Mouse (Mus musculus) erythroblast, embryonic 14.5 days (primary cell): ENCODE results near the gene Rasgrp4.

Source experiments
- GATA1 ChIP-seq: IDR thresholded peaks from 2 replicates; pipeline ENCODE4 v1.6.1; 2012; ENCODE audit warnings: low read length, inconsistent platforms, mixed read lengths
- TAL1 ChIP-seq: IDR thresholded peaks from 3 replicates; pipeline ENCODE4 v1.6.1; 2012; ENCODE audit warnings: low read length, inconsistent platforms, mixed read lengths

GRCm38 (mm10) chr7:29162294-29162693 lies 27.6 kb downstream of the Rasgrp4 start:
- TF ChIP-seq TAL1 = no peak
- TF ChIP-seq GATA1 = no peak
